Mouse (Mus musculus) right cerebral cortex, postnatal 4 days (tissue): ENCODE results near the gene Sik3.
"Not testable (repeated sequence)": the region's sequence is repeated elsewhere in the genome, so short reads cannot be mapped to it uniquely, and the experiment has no call there.

Experiments used
- DNase-seq: peaks from one replicate; pipeline ENCODE4 v3.0.0-alpha.2; 2022

The Sik3 gene

GRCm38 (mm10) chr9:46118844-46119385 lies 106.3 kb downstream of the Sik3 start:
- DNase-seq, result no peak

- DNase-seq, result peak; percentile 66
These were observed 107.4 kb downstream of the Sik3 start for GRCm38 (mm10) chr9:46119943-46120441.

- DNase-seq, result no peak
These were observed 108.0 kb downstream of the Sik3 start for GRCm38 (mm10) chr9:46120468-46121253.

GRCm38 (mm10) chr9:46121486-46121885 lies 108.9 kb downstream of the Sik3 start:
- DNase-seq, result no peak

GRCm38 (mm10) chr9:46122731-46123130 lies 110.1 kb downstream of the Sik3 start:
- DNase-seq, result no peak

GRCm38 (mm10) chr9:46126295-46126694 lies 113.7 kb downstream of the Sik3 start:
- no peak for DNase-seq

- no peak for DNase-seq
These were observed 114.7 kb downstream of the Sik3 start for GRCm38 (mm10) chr9:46127326-46127725.

- DNase-seq, result no peak
These were observed 116.6 kb downstream of the Sik3 start for GRCm38 (mm10) chr9:46129241-46129640.

GRCm38 (mm10) chr9:46132821-46133220 lies 120.2 kb downstream of the Sik3 start:
- DNase-seq, result not testable (repeated sequence)

- no peak for DNase-seq
These were observed 126.2 kb downstream of the Sik3 start for GRCm38 (mm10) chr9:46138831-46139230.

GRCm38 (mm10) chr9:46140811-46141210 lies 128.2 kb downstream of the Sik3 start:
- DNase-seq, result no peak

GRCm38 (mm10) chr9:46142031-46142430 lies 129.4 kb downstream of the Sik3 start:
- no peak for DNase-seq

- no peak for DNase-seq
These were observed 129.9 kb downstream of the Sik3 start for GRCm38 (mm10) chr9:46142492-46142891.

- no peak for DNase-seq
These were observed 132.4 kb downstream of the Sik3 start for GRCm38 (mm10) chr9:46144976-46145375.

- DNase-seq, result no peak
These were observed 133.8 kb downstream of the Sik3 start for GRCm38 (mm10) chr9:46146437-46146836.

- DNase-seq, result no peak
These were observed 136.1 kb downstream of the Sik3 start for GRCm38 (mm10) chr9:46148723-46149122.

- no peak for DNase-seq
These were observed 136.8 kb downstream of the Sik3 start for GRCm38 (mm10) chr9:46149392-46149791.

GRCm38 (mm10) chr9:46150116-46150515 lies 137.5 kb downstream of the Sik3 start:
- DNase-seq, result no peak

GRCm38 (mm10) chr9:46150890-46151703 lies 138.5 kb downstream of the Sik3 start:
- no peak for DNase-seq

GRCm38 (mm10) chr9:46151704-46152040 lies 139.1 kb downstream of the Sik3 start:
- no peak for DNase-seq

- no peak for DNase-seq
These were observed 139.7 kb downstream of the Sik3 start for GRCm38 (mm10) chr9:46152067-46153015.

- DNase-seq, result no peak
These were observed 141.8 kb downstream of the Sik3 start for GRCm38 (mm10) chr9:46154469-46154868.

- no peak for DNase-seq
These were observed 142.4 kb downstream of the Sik3 start for GRCm38 (mm10) chr9:46155026-46155425.
